Mouse (Mus musculus): ENCODE measurements around the gene Akain1. TPM values are rescaled to one million over a fixed set of nuclear protein-coding genes. Genes with fewer than 3 reads are reported as not detected.

The Akain1 gene
- not detected in 2 replicates for polyA plus RNA-seq (2015; fragmentation: Nextera tagmentation; extraction: Ambion mirVana)

DNA sequence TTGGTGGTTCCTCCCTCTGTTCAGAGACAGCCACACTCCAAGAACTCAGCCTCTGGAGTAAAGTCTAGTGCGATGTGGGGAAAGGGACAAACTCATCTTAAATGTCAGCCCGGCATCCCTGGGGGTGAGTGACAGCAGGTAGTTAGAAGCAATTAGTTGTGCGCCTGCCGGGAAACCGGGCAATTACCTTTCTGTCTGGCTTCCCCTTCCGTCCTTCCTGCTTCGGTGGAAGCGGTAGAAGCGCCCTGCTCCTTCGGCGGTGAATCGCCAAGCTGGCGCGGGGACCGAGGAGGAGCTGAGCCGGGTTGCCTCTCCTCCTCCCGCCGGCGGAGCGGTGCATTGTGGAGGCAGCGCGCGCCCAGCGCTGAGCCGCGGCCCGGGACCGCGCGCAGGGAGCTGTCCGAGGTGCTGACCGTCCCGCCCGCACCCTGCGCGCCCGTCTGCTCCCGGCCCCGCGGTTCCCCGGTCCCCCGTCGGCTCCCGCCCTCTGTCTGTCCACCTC is at the start of gene Akain1:
TSS of gene Akain1 (plus strand) at position 337 of the 502 bp plus-strand sequence.
- Histone ChIP-seq H3K27ac (no peak within 1 kb of the TSS), H3K9ac (no peak within 1 kb of the TSS), H3K4me3 (peak within 1 kb of the TSS; percentile 31)

DNA sequence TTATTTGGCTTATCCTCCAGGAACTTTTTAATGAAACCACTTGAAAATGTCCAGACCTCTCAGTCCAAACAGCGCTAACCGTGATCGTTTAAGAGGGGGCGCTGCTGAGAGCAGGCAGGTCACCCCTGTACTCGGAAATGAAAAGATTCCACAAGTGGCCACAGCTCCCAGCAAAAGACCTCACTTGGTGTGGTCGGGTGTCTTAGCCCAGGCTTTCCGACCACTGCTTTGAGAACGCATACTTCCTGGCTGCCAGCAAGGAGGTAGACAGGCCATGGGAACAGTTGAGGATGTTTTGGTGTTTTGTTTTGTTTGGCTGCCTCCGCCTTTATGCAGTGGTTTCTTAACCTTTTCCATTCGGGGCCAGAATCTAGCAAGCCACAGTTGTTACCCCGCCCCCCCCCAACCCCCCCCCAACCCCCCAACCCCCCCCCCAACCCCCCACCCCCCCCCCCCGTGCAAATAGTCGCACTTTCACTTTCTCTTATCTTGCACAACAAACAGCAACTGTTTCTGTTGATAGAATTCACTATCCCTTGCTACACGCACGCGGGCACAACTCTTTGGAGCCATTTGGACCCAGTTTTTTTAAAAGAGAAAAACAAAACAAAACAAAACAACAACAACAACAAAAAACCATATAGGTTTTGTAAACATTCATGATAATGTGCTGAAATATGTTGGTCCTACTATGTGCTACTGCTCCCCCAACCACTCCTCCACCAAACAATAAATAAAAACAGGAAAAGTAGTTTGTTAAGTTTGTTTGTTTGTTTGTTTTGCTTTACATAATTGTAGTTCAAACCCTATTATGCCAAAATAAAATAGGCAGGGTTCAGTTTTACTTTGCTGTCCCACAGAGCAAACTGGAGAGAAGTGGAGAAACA is 42.7 kb upstream of the Akain1 start:
- H3K4me1 ChIP-seq, result no peaks in the 10 kb centered on the region
- H3K36me3 ChIP-seq, result no peaks in the 10 kb centered on the region
- H3K4me2 ChIP-seq, result peak overlapping the region; percentile 10; the same call in 1 of the 2 replicates
- H3K9me3 ChIP-seq, result no peaks in the 10 kb centered on the region
- no peak; the same call in 1 of the 2 replicates for ATAC-seq (ENCODE audit: borderline replicate concordance, extremely low read depth, low FRiP score, low TSS enrichment)
- H3K27ac ChIP-seq, result no peak overlapping the region
- H3K27me3 ChIP-seq, result no peaks in the 10 kb centered on the region
- no peak overlapping the region for H3K9ac ChIP-seq
- 0 out of 2 replicates have a peak overlapping the region, but pooled peaks have one; percentile 2 for H3K4me3 ChIP-seq
- 28% methylated on average over 16 of the region's 16 CpGs for WGBS

More for the DNA sequence above, at the start of gene Akain1:
- H3K4me1 ChIP-seq, result peaks cover 11% of the 10 kb centered on the region; the same call in 1 of the 2 replicates
- ATAC-seq (ENCODE audit: borderline replicate concordance, extremely low read depth, low FRiP score, low TSS enrichment), result peak; percentile 94
- WGBS, result under 1% methylated on average over 43 of the region's 44 CpGs
- no peaks in the 10 kb centered on the region for H3K36me3 ChIP-seq
- no peaks in the 10 kb centered on the region for H3K9me3 ChIP-seq
- H3K27me3 ChIP-seq, result peaks cover 35% of the 10 kb centered on the region
- H3K4me2 ChIP-seq, result peak within 1 kb of the TSS; percentile 64

DNA sequence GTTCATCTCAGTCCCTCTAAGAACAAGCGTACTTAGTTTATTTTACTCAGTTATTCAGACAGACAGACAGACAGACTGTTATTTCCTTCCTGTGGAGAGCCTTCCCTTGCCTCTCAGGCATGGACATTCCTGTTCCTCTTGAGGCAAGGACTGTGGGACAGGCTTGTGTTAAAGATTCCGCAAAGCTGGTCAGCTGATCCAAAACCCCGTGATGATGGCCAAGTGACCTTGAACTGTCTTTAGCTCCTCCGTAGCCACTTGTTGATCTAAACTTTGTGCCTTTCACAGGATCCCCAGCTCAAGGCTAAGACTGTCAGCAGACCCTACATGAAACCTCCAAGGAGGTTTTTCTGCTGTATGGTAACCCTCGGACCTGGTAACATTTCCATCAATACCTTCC is 42.0 kb upstream of the Akain1 start:
- no peak overlapping the region for H3K27ac ChIP-seq
- no peak for ATAC-seq (ENCODE audit: borderline replicate concordance, extremely low read depth, low FRiP score, low TSS enrichment)
- no peaks in the 10 kb centered on the region for H3K27me3 ChIP-seq
- no peaks in the 10 kb centered on the region for H3K4me1 ChIP-seq
- no peak overlapping the region for H3K4me2 ChIP-seq
- H3K9ac ChIP-seq, result no peak overlapping the region
- no peaks in the 10 kb centered on the region for H3K36me3 ChIP-seq
- 51% methylated on average over 5 of the region's 5 CpGs for WGBS
- no peak overlapping the region for H3K4me3 ChIP-seq
- H3K9me3 ChIP-seq, result no peaks in the 10 kb centered on the region

DNA sequence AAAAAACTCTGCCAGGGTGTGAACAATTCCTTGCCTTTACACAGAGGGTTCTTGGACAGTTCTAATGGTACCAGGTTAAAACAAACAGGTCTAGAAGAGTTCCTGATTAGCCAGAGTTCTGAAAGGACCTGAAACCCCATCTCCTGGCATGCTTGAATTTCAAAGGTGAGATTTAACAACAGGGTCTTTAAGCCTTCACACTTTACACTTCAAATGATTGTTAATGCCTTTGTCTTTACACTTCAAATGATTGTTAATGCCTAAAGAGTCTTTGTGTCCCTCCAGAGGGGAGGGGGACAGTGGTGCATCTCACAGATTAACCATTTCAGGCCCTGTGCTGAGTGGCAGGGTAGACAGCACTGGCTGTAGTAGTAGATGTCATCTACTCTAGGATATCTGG is 41.0 kb upstream of the Akain1 start:
- H3K9me3 ChIP-seq, result no peaks in the 10 kb centered on the region
- no peak overlapping the region for H3K4me2 ChIP-seq
- ATAC-seq (ENCODE audit: borderline replicate concordance, extremely low read depth, low FRiP score, low TSS enrichment), result no peak
- H3K4me3 ChIP-seq, result no peak overlapping the region
- no peak overlapping the region for H3K27ac ChIP-seq
- H3K27me3 ChIP-seq, result no peaks in the 10 kb centered on the region
- no peaks in the 10 kb centered on the region for H3K36me3 ChIP-seq
- no peaks in the 10 kb centered on the region for H3K4me1 ChIP-seq
- no peak overlapping the region for H3K9ac ChIP-seq

DNA sequence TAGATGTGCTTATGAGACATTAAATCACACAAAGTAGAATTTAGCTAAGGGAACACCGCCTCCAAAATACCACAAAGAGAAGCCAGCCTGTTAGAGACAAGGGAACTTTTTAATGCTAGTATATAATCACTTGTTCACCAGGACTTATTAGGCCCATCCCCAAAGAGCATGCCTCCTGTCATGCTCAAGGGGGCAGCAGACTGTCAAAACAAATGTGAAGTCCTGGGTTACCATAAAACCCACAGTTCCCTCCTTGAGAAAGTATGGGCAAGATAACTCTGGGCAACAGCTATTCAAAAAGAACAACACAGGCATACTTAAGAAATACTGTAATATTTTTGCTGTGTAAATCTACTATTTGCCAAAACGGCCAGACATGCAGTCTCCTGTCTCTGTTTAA is 38.0 kb upstream of the Akain1 start:
- 75% methylated on average over 2 of the region's 2 CpGs for WGBS

DNA sequence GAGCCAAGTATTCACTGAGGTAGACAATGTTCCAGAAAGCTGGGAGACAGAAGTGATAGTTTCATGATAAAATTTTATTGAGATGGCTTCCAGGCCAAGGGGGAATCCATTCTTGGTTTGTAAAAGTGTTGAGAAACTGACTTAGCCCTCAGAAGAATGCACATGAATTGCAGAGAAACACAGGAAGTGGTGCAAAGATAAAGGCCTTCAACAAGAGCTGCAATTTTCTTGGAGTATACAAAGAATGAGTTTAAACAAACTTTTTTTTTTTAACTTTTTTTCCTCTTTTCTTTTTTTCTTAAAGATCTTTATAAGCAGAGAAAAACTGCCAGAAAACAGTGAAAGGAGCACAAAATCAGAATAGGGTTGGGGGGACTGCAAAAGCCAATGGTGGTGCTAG is 23.0 kb upstream of the Akain1 start:
- no peaks in the 10 kb centered on the region for H3K9me3 ChIP-seq
- no peaks in the 10 kb centered on the region for H3K27me3 ChIP-seq
- peak overlapping the region; percentile 98 for H3K27ac ChIP-seq
- peak overlapping the region; percentile 85 for H3K4me3 ChIP-seq
- H3K9ac ChIP-seq, result peak overlapping the region; percentile 94; the same call in 1 of the 2 replicates
- peak overlapping the region; percentile 69 for H3K4me2 ChIP-seq
- H3K36me3 ChIP-seq, result no peaks in the 10 kb centered on the region
- H3K4me1 ChIP-seq, result peaks cover 10% of the 10 kb centered on the region
- ATAC-seq (ENCODE audit: borderline replicate concordance, extremely low read depth, low FRiP score, low TSS enrichment), result no peak

More for the DNA sequence above, 38.0 kb upstream of the Akain1 start:
- Histone ChIP-seq H3K4me3 (no peak overlapping the region), H3K36me3 (no peaks in the 10 kb centered on the region), H3K9ac (no peak overlapping the region), H3K9me3 (no peaks in the 10 kb centered on the region), H3K27ac (no peak overlapping the region), H3K27me3 (no peaks in the 10 kb centered on the region), H3K4me1 (no peaks in the 10 kb centered on the region), H3K4me2 (no peak overlapping the region)
- no peak for ATAC-seq (ENCODE audit: borderline replicate concordance, extremely low read depth, low FRiP score, low TSS enrichment)

DNA sequence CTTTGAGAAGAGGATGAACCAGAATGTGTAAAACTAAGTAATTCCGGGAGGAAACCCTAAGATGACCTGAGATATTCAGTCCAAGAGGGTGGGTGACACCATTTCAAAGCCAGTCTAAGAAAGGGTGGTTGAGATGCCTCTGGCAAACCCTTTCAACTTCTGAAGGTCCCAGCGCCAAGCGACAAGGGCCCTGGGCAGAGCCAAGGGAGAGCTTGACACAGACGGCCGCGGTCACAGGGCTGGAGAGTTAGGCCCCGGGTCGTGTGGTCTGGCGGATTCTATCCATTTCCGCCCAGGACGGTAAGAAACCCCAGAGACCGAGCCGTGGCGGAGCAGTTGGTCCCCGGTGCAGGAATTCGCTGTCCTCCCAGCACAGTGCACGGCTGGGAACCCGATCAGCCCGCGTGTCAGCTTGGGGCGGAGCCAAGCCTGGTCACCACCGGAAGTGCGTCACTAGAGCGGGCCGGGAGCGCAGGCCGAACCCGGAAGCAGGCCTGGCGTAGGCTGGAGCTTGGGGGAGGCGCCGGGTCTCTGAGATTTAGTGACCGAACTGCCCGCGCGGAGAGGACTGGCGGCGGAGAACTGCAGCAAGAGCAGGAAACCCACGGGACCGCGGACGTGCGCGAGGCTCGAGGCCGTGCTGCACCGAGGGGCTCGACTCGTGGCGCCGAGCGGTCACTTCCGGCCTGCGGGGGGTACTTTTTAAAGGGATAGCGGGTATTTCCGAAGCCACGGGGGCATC is 22.0 kb upstream of the Akain1 start:
- peaks cover 10% of the 10 kb centered on the region for H3K4me1 ChIP-seq
- H3K27me3 ChIP-seq, result no peaks in the 10 kb centered on the region
- WGBS, result under 1% methylated on average over 56 of the region's 56 CpGs
- H3K27ac ChIP-seq, result peak overlapping the region; percentile 98
- no peaks in the 10 kb centered on the region for H3K9me3 ChIP-seq
- H3K36me3 ChIP-seq, result no peaks in the 10 kb centered on the region
- peak overlapping the region; percentile 94 for H3K9ac ChIP-seq
- H3K4me2 ChIP-seq, result peak overlapping the region; percentile 69
- peak; percentile 100 for ATAC-seq (ENCODE audit: borderline replicate concordance, extremely low read depth, low FRiP score, low TSS enrichment)
- peak overlapping the region; percentile 85 for H3K4me3 ChIP-seq

DNA sequence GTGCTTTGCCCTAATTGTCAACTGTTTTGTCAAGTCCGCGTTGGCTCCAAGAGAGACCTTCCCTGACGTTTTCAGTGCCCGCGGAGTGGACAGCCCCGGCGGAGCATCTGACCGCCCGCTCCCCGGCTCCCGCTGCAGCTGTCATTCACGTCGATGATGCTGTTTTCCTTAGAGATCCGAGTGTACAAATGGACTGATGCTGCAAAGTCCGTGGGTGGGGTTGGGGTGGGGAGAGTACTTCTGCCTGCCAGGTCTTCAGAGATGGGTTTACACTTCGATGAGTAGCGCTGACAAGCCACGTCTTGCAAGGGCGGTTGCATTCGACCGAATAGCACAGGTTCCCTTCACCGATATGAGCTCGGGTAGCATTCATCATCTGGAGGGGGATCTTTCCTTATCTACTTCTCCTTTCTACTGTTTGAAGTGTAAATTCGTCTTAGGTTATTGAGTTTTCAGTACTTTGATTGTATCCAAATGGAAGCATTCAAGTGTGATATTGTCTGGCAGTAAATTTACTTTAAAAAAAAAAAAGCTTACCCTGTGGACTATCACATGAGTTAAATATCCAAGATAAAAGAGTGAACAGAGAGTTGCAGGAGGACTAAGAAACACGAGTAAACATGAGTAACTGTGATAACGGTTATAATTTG is 21.3 kb upstream of the Akain1 start:
- WGBS, result 2% methylated on average over 26 of the region's 26 CpGs
- ATAC-seq (ENCODE audit: borderline replicate concordance, extremely low read depth, low FRiP score, low TSS enrichment), result peak; percentile 37; the same call in 1 of the 2 replicates

DNA sequence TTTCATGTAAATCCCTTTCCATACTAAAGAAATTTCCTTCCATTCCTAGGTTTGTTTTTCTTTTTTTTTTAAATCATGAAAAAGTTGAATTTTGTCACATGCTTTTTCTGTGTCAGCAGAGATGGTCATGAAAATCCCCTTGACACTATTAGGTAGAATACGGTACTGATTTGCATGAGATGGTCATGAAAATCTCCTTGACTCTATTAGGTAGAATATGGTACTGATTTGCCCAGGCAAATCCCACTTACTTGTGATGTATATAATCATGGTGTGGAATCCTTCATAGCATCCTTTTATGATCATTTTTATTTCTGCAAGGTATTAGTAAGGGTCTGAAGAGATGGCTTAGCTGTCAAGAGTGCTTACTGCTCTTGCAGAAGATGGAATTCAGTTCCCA is 17.5 kb upstream of the Akain1 start:
- WGBS, result 11% methylated on average over 1 of the region's 1 CpGs
- H3K9ac ChIP-seq, result no peak overlapping the region
- no peaks in the 10 kb centered on the region for H3K27me3 ChIP-seq
- H3K27ac ChIP-seq, result no peak overlapping the region
- H3K4me3 ChIP-seq, result no peak overlapping the region
- H3K36me3 ChIP-seq, result no peaks in the 10 kb centered on the region
- no peaks in the 10 kb centered on the region for H3K9me3 ChIP-seq
- no peak for ATAC-seq (ENCODE audit: borderline replicate concordance, extremely low read depth, low FRiP score, low TSS enrichment)
- H3K4me1 ChIP-seq, result peaks cover 3% of the 10 kb centered on the region; the same call in 1 of the 2 replicates
- H3K4me2 ChIP-seq, result no peak overlapping the region

More for the DNA sequence above, 21.3 kb upstream of the Akain1 start:
- Histone ChIP-seq H3K36me3 (no peaks in the 10 kb centered on the region), H3K27me3 (no peaks in the 10 kb centered on the region), H3K9ac (peak overlapping the region; percentile 94), H3K4me3 (peak overlapping the region; percentile 85), H3K4me1 (peaks cover 10% of the 10 kb centered on the region), H3K9me3 (no peaks in the 10 kb centered on the region), H3K27ac (peak overlapping the region; percentile 98), H3K4me2 (peak overlapping the region; percentile 69)

DNA sequence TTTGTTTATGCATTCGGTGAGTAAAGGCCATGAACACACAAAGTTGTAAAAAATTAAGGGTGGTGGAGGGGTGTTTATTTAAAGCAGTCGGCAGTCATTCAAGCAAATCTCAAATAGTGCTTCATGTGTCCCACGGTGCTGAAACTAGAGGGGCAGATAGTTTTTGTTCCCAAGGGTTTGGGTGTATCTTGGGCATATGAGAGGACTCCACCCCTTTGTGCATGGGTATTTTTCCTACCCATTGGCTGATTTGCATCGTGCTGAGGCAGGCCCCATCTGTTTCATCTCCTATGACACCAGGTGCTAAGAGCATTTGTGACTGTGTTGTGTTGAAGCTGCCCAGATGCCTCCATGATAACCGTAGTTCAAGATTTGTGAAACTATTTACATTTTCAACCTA is 1.3 kb upstream of the Akain1 start:
- no peak overlapping the region for H3K27ac ChIP-seq
- H3K36me3 ChIP-seq, result no peaks in the 10 kb centered on the region
- no peak for ATAC-seq (ENCODE audit: borderline replicate concordance, extremely low read depth, low FRiP score, low TSS enrichment)
- no peaks in the 10 kb centered on the region for H3K9me3 ChIP-seq
- peaks cover 11% of the 10 kb centered on the region; the same call in 1 of the 2 replicates for H3K4me1 ChIP-seq
- no peak overlapping the region for H3K9ac ChIP-seq
- 67% methylated on average over 5 of the region's 5 CpGs for WGBS
- peaks cover 35% of the 10 kb centered on the region for H3K27me3 ChIP-seq
- H3K4me3 ChIP-seq, result no peak overlapping the region
- no peak overlapping the region for H3K4me2 ChIP-seq

DNA sequence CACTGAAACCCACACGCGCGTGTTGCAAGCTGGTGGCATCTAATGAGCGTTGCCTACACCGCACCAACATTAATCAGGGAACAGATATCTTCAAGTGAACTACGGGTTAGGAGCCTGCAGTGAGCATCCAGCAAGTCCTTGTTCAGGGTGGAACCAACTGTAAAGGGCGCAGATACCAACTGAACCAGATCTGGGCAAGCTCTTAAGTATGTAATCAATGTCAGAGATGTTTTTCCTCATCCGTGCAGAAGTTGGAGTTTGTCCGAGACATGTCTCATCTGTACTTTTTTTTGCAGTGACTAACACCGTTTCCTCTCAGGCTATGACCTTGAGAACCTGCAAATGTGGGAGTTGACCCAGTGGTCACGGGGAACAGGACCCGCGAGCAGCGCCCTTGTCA is 640 bp upstream of the Akain1 start:
- no peak overlapping the region for H3K9ac ChIP-seq
- ATAC-seq (ENCODE audit: borderline replicate concordance, extremely low read depth, low FRiP score, low TSS enrichment), result no peak
- H3K4me3 ChIP-seq, result no peak overlapping the region
- H3K4me1 ChIP-seq, result peaks cover 11% of the 10 kb centered on the region; the same call in 1 of the 2 replicates
- no peak overlapping the region for H3K27ac ChIP-seq
- no peaks in the 10 kb centered on the region for H3K9me3 ChIP-seq
- peak overlapping the region; percentile 64 for H3K4me2 ChIP-seq
- H3K27me3 ChIP-seq, result peaks cover 35% of the 10 kb centered on the region
- no peaks in the 10 kb centered on the region for H3K36me3 ChIP-seq
- 31% methylated on average over 14 of the region's 14 CpGs for WGBS
